28 mouse cellular contexts compared by ENCODE assay signal in genomic region chr17:14927644-14928218, GRCm38 (mm10). TPM values are rescaled to one million over a fixed set of nuclear protein-coding genes. Genes with fewer than 3 reads are reported as not detected.
"Had no signal": no experiment of that assay in that cellular context is flagged by ENCODE, and none has a peak within 500 bp of the region (broad histone marks: within the 10 kb centered on the region; RNA-seq: fewer than 3 reads in every experiment).

No protein-coding gene starts in this region.

- H3K36me3 ChIP-seq: heart, embryonic 13.5 days; heart, embryonic 15.5 days; hindbrain, embryonic 13.5 days; hindbrain, embryonic 15.5 days; limb, embryonic 10.5 days; limb, embryonic 12.5 days; liver, embryonic 12.5 days had no signal

- H3K9me3 ChIP-seq: heart, embryonic 13.5 days; heart, embryonic 15.5 days; hindbrain, embryonic 13.5 days; hindbrain, embryonic 15.5 days; limb, embryonic 10.5 days; limb, embryonic 12.5 days; liver, embryonic 12.5 days had no signal

- H3K27me3 ChIP-seq: heart, embryonic 13.5 days; hindbrain, embryonic 13.5 days; hindbrain, embryonic 15.5 days; limb, embryonic 12.5 days; liver, embryonic 12.5 days had no signal

- DNase-seq: gastrocnemius, postnatal 14 days; gastrocnemius, postnatal 36 days; heart, adult 11 months; heart, adult 2 months; heart, postnatal 14 days; heart, postnatal 36 days; kidney, adult 11 months; kidney, adult 8-10 months; kidney, postnatal 10 days; kidney, postnatal 25 days; kidney, postnatal 4 days had no signal

- ATAC-seq: hindbrain, postnatal 0 days; intestine, embryonic 16.5 days; liver, embryonic 12.5 days had no signal

- H3K4me1 ChIP-seq: heart, embryonic 13.5 days; heart, embryonic 15.5 days; hindbrain, embryonic 13.5 days; hindbrain, embryonic 15.5 days; limb, embryonic 10.5 days; limb, embryonic 12.5 days; liver, embryonic 12.5 days had no signal

- H3K4me2 ChIP-seq: heart, embryonic 11.5 days; heart, embryonic 13.5 days; heart, embryonic 15.5 days; hindbrain, embryonic 13.5 days; hindbrain, embryonic 15.5 days; limb, embryonic 12.5 days; liver, embryonic 12.5 days had no signal

- H3K9ac ChIP-seq: heart, embryonic 13.5 days; heart, embryonic 15.5 days; hindbrain, embryonic 13.5 days; hindbrain, embryonic 15.5 days; limb, embryonic 12.5 days; liver, embryonic 12.5 days; liver, embryonic 14.5 days had no signal

- H3K4me3 ChIP-seq: heart, adult 2 months; heart, embryonic 13.5 days; heart, embryonic 15.5 days; hindbrain, embryonic 13.5 days; hindbrain, embryonic 15.5 days; layer of hippocampus, adult 2 months; left cerebral cortex, adult 2 months; limb, embryonic 10.5 days; limb, embryonic 12.5 days; liver, embryonic 12.5 days had no signal

- H3K27ac ChIP-seq: heart, adult 2 months; heart, embryonic 13.5 days; heart, embryonic 15.5 days; hindbrain, embryonic 13.5 days; hindbrain, embryonic 15.5 days; hindbrain, postnatal 0 days; layer of hippocampus, adult 2 months; left cerebral cortex, adult 2 months; limb, embryonic 10.5 days; limb, embryonic 12.5 days; liver, embryonic 12.5 days; liver, embryonic 14.5 days had no signal

RNA-seq across cellular contexts. Expression of gene Gm3417, which starts 50.9 kb away (rescaled TPM):
- polyA plus RNA-seq: heart, adult 2 months; heart, embryonic 11.5 days; heart, embryonic 15.5 days; heart, postnatal 0 days; intestine, embryonic 14.5 days; kidney, embryonic 14.5 days; kidney, embryonic 16.5 days; limb, embryonic 12.5 days had no signal
